Mouse (Mus musculus) liver, postnatal 0 days (tissue): ENCODE measurements around the gene Stx2. TPM values are rescaled to one million over a fixed set of nuclear protein-coding genes. Genes with fewer than 3 reads are reported as not detected.

ENCODE experiments used
- ATAC-seq: fragments of 200-750 bp; cut with Nextera tagmentation; 2 replicates; pipeline ENCODE4 v1.8.0; 2017; ENCODE audit warnings: mild to moderate bottlenecking, moderate library complexity
- DNase-seq: peaks from one replicate; pipeline ENCODE4 v3.0.0-alpha.2; 2016
- H3K27ac ChIP-seq: fragments of 300-500 bp; sonication (generic); 2 replicates; pipeline ENCODE4 v1.5.1; 2014; ENCODE audit warnings: antibody characterized with exemption, moderate library complexity, mild to moderate bottlenecking, low read depth
- H3K27me3 ChIP-seq: fragments of 300-500 bp; sonication (generic); 2 replicates; pipeline ENCODE4 v1.6.1; 2014; ENCODE audit warnings: low read length, control low read depth, mixed read lengths; ENCODE audit not compliant: insufficient read depth
- H3K36me3 ChIP-seq: fragments of 300-500 bp; sonication (generic); replicated peaks from 2 replicates; pipeline ENCODE4 v1.6.1; 2014; ENCODE audit warnings: mild to moderate bottlenecking, control low read depth, low read length, moderate library complexity, mixed read lengths; ENCODE audit not compliant: insufficient read depth
- H3K4me1 ChIP-seq: fragments of 300-500 bp; sonication (generic); 2 replicates; pipeline ENCODE4 v1.6.1; 2014; ENCODE audit warnings: antibody characterized with exemption, mild to moderate bottlenecking, control low read depth; ENCODE audit not compliant: insufficient read depth
- H3K4me2 ChIP-seq: fragments of 300-500 bp; sonication (generic); 2 replicates; pipeline ENCODE4 v1.6.1; 2014; ENCODE audit warnings: low read depth, mild to moderate bottlenecking, low read length, moderate library complexity, mixed read lengths
- H3K4me3 ChIP-seq: fragments of 300-500 bp; sonication (generic); 2 replicates; pipeline ENCODE4 v1.5.1; 2014; ENCODE audit warnings: low read depth, low read length
- H3K9ac ChIP-seq: fragments of 300-500 bp; sonication (generic); replicated peaks from 2 replicates; pipeline ENCODE4 v1.6.1; 2014; ENCODE audit warnings: mild to moderate bottlenecking, moderate library complexity
- H3K9me3 ChIP-seq: fragments of 300-500 bp; sonication (generic); 2 replicates; pipeline ENCODE4 v1.6.1; 2016; ENCODE audit warnings: mild to moderate bottlenecking, control low read depth, low read length, mixed read lengths
- CTCF ChIP-seq: sonication (generic); IDR thresholded peaks from 2 replicates; pipeline ENCODE4 v1.5.1; 2016; ENCODE audit warnings: antibody characterized with exemption, low read depth
- EP300 ChIP-seq: IDR thresholded peaks from 2 replicates; pipeline ENCODE4 v1.6.1; 2016; ENCODE audit warnings: antibody characterized with exemption, low read depth, mild to moderate bottlenecking
- WGBS: fragments of 180-500 bp; shearing (Covaris S2); extraction: QIAGEN DNeasy Blood & Tissue Kit; methylation state at CpG from one replicate; pipeline ENCODE4 v1.1.7; 2014; ENCODE audit not compliant: insufficient replicate concordance; 5-methylcytosine and 5-hydroxymethylcytosine counted together
- polyA plus RNA-seq: library from polyadenylated mRNA; unstranded; fragments of >200 nt; fragmentation: Nextera tagmentation; extraction: Ambion mirVana; gene quantifications from 2 replicates; pipeline ENCODE4 v1.2.1, GENCODE M21; 2015

Stx2 gene
- polyA plus RNA-seq, 1 experiment from 2014 or later = 35.6 TPM

GRCm38 (mm10) chr5:129025048-129025447, 16.7 kb upstream of the Stx2 start:
- no peak for TF ChIP-seq EP300
- TF ChIP-seq CTCF = peak; percentile 48
- no peak overlapping the region for H3K9ac ChIP-seq
- H3K9me3 ChIP-seq = no peaks in the 10 kb centered on the region
- no peak for ATAC-seq
- H3K36me3 ChIP-seq = peaks cover 21% of the 10 kb centered on the region
- no peak overlapping the region for H3K27ac ChIP-seq
- 37% methylated on average over 2 of the region's 2 CpGs for WGBS
- H3K4me2 ChIP-seq = no peak overlapping the region
- H3K4me3 ChIP-seq = no peak overlapping the region
- H3K27me3 ChIP-seq = no peaks in the 10 kb centered on the region
- no peak for DNase-seq
- peaks cover 7% of the 10 kb centered on the region; the same call in 1 of the 2 replicates for H3K4me1 ChIP-seq

- TF ChIP-seq EP300 = no peak
- no peak for TF ChIP-seq CTCF
- H3K9ac ChIP-seq = peak overlapping the region; percentile 94
- peaks cover 19% of the 10 kb centered on the region for H3K36me3 ChIP-seq
- H3K4me3 ChIP-seq = peak overlapping the region; percentile 98
- ATAC-seq = no peak
- DNase-seq = peak; percentile 53
- peak overlapping the region; percentile 93 for H3K27ac ChIP-seq
- H3K4me2 ChIP-seq = peak overlapping the region; percentile 90
- H3K4me1 ChIP-seq = peaks cover 17% of the 10 kb centered on the region
- no peaks in the 10 kb centered on the region for H3K9me3 ChIP-seq
- WGBS = 7% methylated on average over 28 of the region's 28 CpGs
- H3K27me3 ChIP-seq = no peaks in the 10 kb centered on the region
Observed at GRCm38 (mm10) chr5:129020731-129021130, 12.4 kb upstream of the Stx2 start.

GRCm38 (mm10) chr5:129020300-129020668, 11.9 kb upstream of the Stx2 start:
- WGBS = under 1% methylated on average over 23 of the region's 56 CpGs

GRCm38 (mm10) chr5:129019497-129020299, 11.3 kb upstream of the Stx2 start, which contains the start of gene Ran:
Gene Ran (plus strand): TSS chr5:129020069.
- no peaks in the 10 kb centered on the region for H3K27me3 ChIP-seq
- DNase-seq (peak; percentile 97), ATAC-seq (peak; percentile 94)
- peak within 1 kb of the TSS; percentile 90 for H3K4me2 ChIP-seq
- peak within 1 kb of the TSS; percentile 94 for H3K9ac ChIP-seq
- WGBS = 1% methylated on average over 40 of the region's 102 CpGs
- TF ChIP-seq EP300 (no peak), CTCF (no peak)
- no peaks in the 10 kb centered on the region for H3K9me3 ChIP-seq
- peak within 1 kb of the TSS; percentile 93 for H3K27ac ChIP-seq
- peaks cover 17% of the 10 kb centered on the region for H3K4me1 ChIP-seq
- H3K36me3 ChIP-seq = peaks cover 13% of the 10 kb centered on the region
- H3K4me3 ChIP-seq = peak within 1 kb of the TSS; percentile 98

More at GRCm38 (mm10) chr5:129020300-129020668, 11.9 kb upstream of the Stx2 start:
- ATAC-seq (peak; percentile 71), DNase-seq (no peak)
- H3K27me3 ChIP-seq = no peaks in the 10 kb centered on the region
- H3K36me3 ChIP-seq = peaks cover 18% of the 10 kb centered on the region
- no peak for TF ChIP-seq EP300
- TF ChIP-seq CTCF = peak; percentile 37
- peak overlapping the region; percentile 90 for H3K4me2 ChIP-seq
- H3K9ac ChIP-seq = peak overlapping the region; percentile 94
- peak overlapping the region; percentile 93 for H3K27ac ChIP-seq
- H3K9me3 ChIP-seq = no peaks in the 10 kb centered on the region
- peaks cover 17% of the 10 kb centered on the region for H3K4me1 ChIP-seq
- peak overlapping the region; percentile 98 for H3K4me3 ChIP-seq

GRCm38 (mm10) chr5:129018782-129019489, 10.6 kb upstream of the Stx2 start:
- Histone ChIP-seq H3K4me1 (peaks cover 17% of the 10 kb centered on the region), H3K36me3 (peaks cover 8% of the 10 kb centered on the region), H3K4me2 (peak overlapping the region; percentile 77), H3K9me3 (no peaks in the 10 kb centered on the region), H3K9ac (peak overlapping the region; percentile 62), H3K27me3 (no peaks in the 10 kb centered on the region), H3K27ac (peak overlapping the region; percentile 81), H3K4me3 (peak overlapping the region; percentile 98)
- no peak for ATAC-seq
- DNase-seq = no peak
- TF ChIP-seq CTCF (no peak), EP300 (no peak)
- WGBS = 62% methylated on average over 13 of the region's 13 CpGs

- H3K4me3 ChIP-seq = no peak overlapping the region
- ATAC-seq (no peak), DNase-seq (no peak)
- H3K36me3 ChIP-seq = no peaks in the 10 kb centered on the region
- H3K9me3 ChIP-seq = no peaks in the 10 kb centered on the region
- H3K27ac ChIP-seq = no peak overlapping the region
- no peak overlapping the region for H3K4me2 ChIP-seq
- peaks cover 11% of the 10 kb centered on the region for H3K4me1 ChIP-seq
- WGBS = 78% methylated on average over 3 of the region's 3 CpGs
- no peaks in the 10 kb centered on the region for H3K27me3 ChIP-seq
- TF ChIP-seq CTCF (no peak), EP300 (no peak)
- no peak overlapping the region for H3K9ac ChIP-seq
Observed at GRCm38 (mm10) chr5:129016370-129016769, 8.0 kb upstream of the Stx2 start.
